ENCODE assay signal across 8 mouse cellular contexts in the genomic region with DNA sequence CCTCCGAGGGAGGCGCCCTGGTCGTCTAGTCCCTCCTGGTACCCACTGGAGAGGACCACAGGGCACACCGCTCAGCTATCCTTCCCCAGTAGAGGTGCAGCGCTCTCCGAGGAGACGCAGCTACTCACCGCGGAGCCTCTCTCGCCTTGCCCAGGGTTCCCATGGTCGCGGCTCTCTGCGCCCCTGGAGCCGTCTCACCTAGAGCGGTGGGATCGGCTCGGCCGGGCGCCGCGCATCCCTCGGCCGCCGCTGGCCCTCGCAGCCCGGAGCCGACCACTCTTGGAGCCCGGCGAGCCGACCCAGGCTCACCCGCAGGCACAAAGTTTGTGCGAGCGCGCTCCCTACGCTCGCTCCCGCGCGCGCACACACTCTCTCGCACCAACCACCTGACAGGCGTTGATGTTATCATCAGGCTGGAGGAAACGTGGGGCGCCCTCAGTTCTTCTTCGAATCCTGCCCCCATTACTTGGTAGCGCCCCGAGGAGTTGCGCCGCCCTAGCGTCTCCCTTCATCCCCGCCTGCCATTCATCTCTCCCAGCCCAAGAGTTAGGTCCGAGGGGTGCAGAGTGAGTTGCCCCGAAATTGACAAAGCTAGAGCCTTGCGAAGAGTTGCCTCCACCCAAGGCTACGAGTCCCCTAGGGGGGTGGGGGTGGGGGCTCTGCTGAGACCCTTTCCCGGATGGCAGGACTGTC. TPM values are rescaled to one million over a fixed set of nuclear protein-coding genes. Genes with fewer than 3 reads are reported as not detected.
DNase-seq lines count a peak whose midpoint lies in the region; ATAC-seq and TF ChIP-seq lines count a peak whose summit lies in the region.

A gene (minus strand): TSS at position 455 of the 693 bp plus-strand sequence.

- peak; percentile 42 for TF ChIP-seq CTCF in forebrain, postnatal 0 days (IDR thresholded peaks at IDR 0.05; ENCODE audit: low read depth)

- no peaks in the 10 kb centered on the region for H3K9me3 ChIP-seq in forebrain, postnatal 0 days (ENCODE audit: low read length)
- no peaks in the 10 kb centered on the region for H3K9me3 ChIP-seq in hindbrain, embryonic 15.5 days

- peak; percentile 91 for DNase-seq in CD4-positive helper T cell, adult 2 months (ENCODE audit: low read depth, low spot score)
- peak; percentile 70 for DNase-seq in ZHBTc4 (ENCODE audit: low read depth, low spot score)
- DNase-seq in forebrain, postnatal 0 days, result peak; percentile 56
- DNase-seq in left cerebral cortex, adult 8-10 months (ENCODE audit: low spot score in 2 of 2), result peak; percentile 56 to 61
- peak; percentile 42 for DNase-seq in lung, postnatal 36 days
- DNase-seq in right cerebral cortex, adult 2 months (ENCODE audit: low spot score in 2 of 2), result peak; percentile 75 to 77

- ATAC-seq in forebrain, postnatal 0 days, result peak; percentile 70
- ATAC-seq in hindbrain, embryonic 15.5 days (ENCODE audit: low FRiP score, low read depth), result peak; percentile 79
- ATAC-seq in erythroid progenitor cell, adult 5-6 weeks (replicated peaks; ENCODE audit: low FRiP score, poor library complexity, severe bottlenecking), result no peak

- peak within 1 kb of the TSS; percentile 97 for H3K4me2 ChIP-seq in forebrain, postnatal 0 days (ENCODE audit: low read depth)
- peak within 1 kb of the TSS; percentile 99 for H3K4me2 ChIP-seq in hindbrain, embryonic 15.5 days

- WGBS in forebrain, postnatal 0 days, result 2% methylated on average over 56 of the region's 56 CpGs
- WGBS in hindbrain, embryonic 15.5 days, result 2% methylated on average over 56 of the region's 56 CpGs

- 0 out of 2 replicates have a peak, but pooled peaks cover 4% of the 10 kb centered on the region for H3K4me1 ChIP-seq in forebrain, postnatal 0 days (ENCODE audit: insufficient read depth)
- peaks cover 15% of the 10 kb centered on the region for H3K4me1 ChIP-seq in hindbrain, embryonic 15.5 days (replicated peaks)

- H3K4me3 ChIP-seq in forebrain, postnatal 0 days (ENCODE audit: low read depth, low read length), result peak within 1 kb of the TSS; percentile 51
- H3K4me3 ChIP-seq in hindbrain, embryonic 15.5 days, result peak within 1 kb of the TSS; percentile 59

- H3K27ac ChIP-seq in forebrain, postnatal 0 days (ENCODE audit: low read depth, low read length), result no peak within 1 kb of the TSS
- H3K27ac ChIP-seq in hindbrain, embryonic 15.5 days (replicated peaks), result no peak within 1 kb of the TSS

- no peaks in the 10 kb centered on the region for H3K36me3 ChIP-seq in forebrain, postnatal 0 days (ENCODE audit: insufficient read depth)
- H3K36me3 ChIP-seq in hindbrain, embryonic 15.5 days, result no peaks in the 10 kb centered on the region

- H3K27me3 ChIP-seq in forebrain, postnatal 0 days (ENCODE audit: insufficient read depth, low read length), result 0 out of 2 replicates have a peak, but pooled peaks cover 3% of the 10 kb centered on the region
- peaks cover 11% of the 10 kb centered on the region; the same call in 1 of the 2 replicates for H3K27me3 ChIP-seq in hindbrain, embryonic 15.5 days

- peak within 1 kb of the TSS; percentile 53 for H3K9ac ChIP-seq in forebrain, postnatal 0 days
- H3K9ac ChIP-seq in hindbrain, embryonic 15.5 days, result peak within 1 kb of the TSS; percentile 49

RNA-seq across cellular contexts. Expression of the gene that starts here (rescaled TPM):
- total RNA-seq in forebrain, postnatal 0 days (2014; rRNA removed), result 16.6 and 18.4 TPM in 2 replicates
- 6.6 and 9.5 TPM in 2 replicates for polyA plus RNA-seq in forebrain, postnatal 0 days (2015; fragmentation: Nextera tagmentation; extraction: Ambion mirVana)
- 1.9 and 2.3 TPM in 2 replicates for polyA plus RNA-seq in hindbrain, embryonic 15.5 days (2015; fragmentation: Nextera tagmentation; extraction: Ambion mirVana)
- 100 to 1,000 TPM; 303 to 368 (median 336) TPM for total RNA-seq in left cerebral cortex, adult 8-10 months (2022)
- total RNA-seq in erythroid progenitor cell, adult 5-6 weeks (2015; ENCODE audit: low replicate concordance), result 2.5 and 6.3 TPM in 2 replicates
- 3.2 and 4.8 TPM in 2 replicates for total RNA-seq in erythroid progenitor cell, adult 5-6 weeks (2017; ENCODE audit: low replicate concordance)

Comparison
In these comparisons a context has a peak if more than half of its experiments do, and no peak if none do; other contexts are left out.
1. RNA of the gene that starts here (total RNA-seq): 303 to 368 TPM in left cerebral cortex, adult 8-10 months; 16.6 to 18.4 TPM in forebrain, postnatal 0 days and 2.5 to 6.3 TPM in erythroid progenitor cell, adult 5-6 weeks; every median in the first group is over 10 times any median in the second.
2. Peak in every context shown above with its lines, with median percentiles within 50 percentile points of each other: DNase-seq.